Mouse (Mus musculus) forebrain, embryonic 10.5 days (tissue): Measurements from ENCODE around the gene Plekhg4. TPM values are rescaled to one million over a fixed set of nuclear protein-coding genes. Genes with fewer than 3 reads are reported as not detected.

Source experiments
- DNase-seq: peaks from one replicate; pipeline ENCODE4 v3.0.0-alpha.2; 2017; ENCODE audit warnings: low spot score; ENCODE audit errors: extremely low spot score
- H3K27ac ChIP-seq: fragments of 300-500 bp; sonication (generic); 2 replicates; pipeline ENCODE4 v1.5.1; 2016; ENCODE audit warnings: mild to moderate bottlenecking
- H3K27me3 ChIP-seq: fragments of 300-500 bp; sonication (generic); 2 replicates; pipeline ENCODE4 v1.6.1; 2016; ENCODE audit warnings: mild to moderate bottlenecking; ENCODE audit not compliant: poor library complexity, severe bottlenecking
- H3K36me3 ChIP-seq: fragments of 300-500 bp; sonication (generic); replicated peaks from 2 replicates; pipeline ENCODE4 v1.6.1; 2016; ENCODE audit warnings: mild to moderate bottlenecking, moderate library complexity
- H3K4me1 ChIP-seq: fragments of 300-500 bp; sonication (generic); 2 replicates; pipeline ENCODE4 v1.6.1; 2016
- H3K4me3 ChIP-seq: fragments of 300-500 bp; sonication (generic); 2 replicates; pipeline ENCODE4 v1.5.1; 2016; ENCODE audit warnings: mild to moderate bottlenecking, moderate library complexity
- H3K9me3 ChIP-seq: fragments of 300-500 bp; sonication (generic); 2 replicates; pipeline ENCODE4 v1.6.1; 2016; ENCODE audit warnings: mild to moderate bottlenecking, moderate library complexity
- WGBS: fragments of 180-500 bp; shearing (Covaris S2); methylation state at CpG from one replicate; pipeline ENCODE4 v1.1.7; 2016; 5-methylcytosine and 5-hydroxymethylcytosine counted together
- polyA plus RNA-seq: library from polyadenylated mRNA; unstranded; fragments of >200 nt; fragmentation: Nextera tagmentation; extraction: Ambion mirVana; gene quantifications from 2 replicates; pipeline ENCODE4 v1.2.1, GENCODE M21; 2016

Gene Plekhg4
- polyA plus RNA-seq, 1 experiment from 2014 or later: 0.64 TPM

DNA sequence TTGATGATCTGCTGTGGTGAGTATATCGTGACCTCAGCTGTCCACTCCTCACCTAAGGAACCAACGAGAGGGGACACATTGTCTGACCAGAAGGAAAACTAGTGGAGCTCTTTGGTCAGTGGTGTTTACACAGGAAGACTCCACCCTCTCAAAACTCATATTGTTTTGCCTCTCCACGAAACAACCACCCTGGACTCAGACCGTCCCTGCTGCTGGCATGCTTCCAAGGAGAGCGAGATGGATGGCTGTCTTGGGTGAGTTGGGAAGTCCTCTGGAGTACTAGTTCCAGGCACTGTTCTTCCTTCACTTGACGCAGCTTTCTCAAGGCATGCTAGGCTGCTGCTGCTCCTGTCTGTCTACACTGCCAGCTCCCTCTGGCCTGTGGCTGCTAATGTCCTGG lies 16.0 kb downstream of the Plekhg4 start:
- Histone ChIP-seq H3K27ac (no peak overlapping the region), H3K4me3 (no peak overlapping the region), H3K36me3 (no peaks in the 10 kb centered on the region), H3K27me3 (no peaks in the 10 kb centered on the region), H3K4me1 (peaks cover 9% of the 10 kb centered on the region), H3K9me3 (no peaks in the 10 kb centered on the region)
- no peak for DNase-seq
- WGBS: 89% methylated on average over 6 of the region's 6 CpGs

DNA sequence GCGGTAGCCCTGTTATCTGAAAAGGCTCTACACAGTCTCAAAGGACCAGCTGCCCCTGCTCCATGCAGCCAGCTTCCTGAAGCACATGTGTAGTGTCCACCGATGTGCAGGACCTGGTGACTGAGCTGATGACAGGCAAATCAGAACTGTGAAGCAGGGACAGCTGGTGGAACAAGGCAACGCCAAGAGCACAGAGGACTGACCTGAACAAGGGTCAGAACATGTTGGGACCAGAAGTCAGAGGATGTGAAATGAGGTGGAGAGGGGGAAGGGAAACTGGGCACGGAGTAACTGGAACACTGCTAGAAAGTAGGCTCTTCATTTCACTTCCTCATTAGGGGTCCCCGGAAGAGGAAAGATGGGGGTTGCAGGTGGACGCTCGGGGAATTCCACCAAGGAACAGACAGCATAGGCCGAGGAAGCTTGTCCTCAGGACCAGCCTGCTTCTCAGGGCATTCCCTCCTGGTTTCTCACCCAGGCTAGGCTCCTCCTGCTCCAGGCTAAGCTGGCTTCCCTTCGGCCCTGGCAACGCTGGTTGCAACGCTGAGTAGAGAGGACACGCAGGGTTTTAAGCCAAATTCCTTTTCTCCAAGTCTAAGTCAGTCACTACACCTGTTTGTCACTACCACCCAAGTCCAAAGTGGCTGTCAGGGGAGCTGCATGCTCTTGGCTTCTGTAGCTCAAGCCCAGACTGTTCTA lies 20.2 kb downstream of the Plekhg4 start:
- H3K4me1 ChIP-seq: peaks cover 5% of the 10 kb centered on the region
- no peaks in the 10 kb centered on the region for H3K9me3 ChIP-seq
- no peak overlapping the region for H3K4me3 ChIP-seq
- no peak overlapping the region for H3K27ac ChIP-seq
- H3K27me3 ChIP-seq: no peaks in the 10 kb centered on the region
- no peaks in the 10 kb centered on the region for H3K36me3 ChIP-seq
- no peak for DNase-seq
- WGBS: 91% methylated on average over 12 of the region's 12 CpGs

DNA sequence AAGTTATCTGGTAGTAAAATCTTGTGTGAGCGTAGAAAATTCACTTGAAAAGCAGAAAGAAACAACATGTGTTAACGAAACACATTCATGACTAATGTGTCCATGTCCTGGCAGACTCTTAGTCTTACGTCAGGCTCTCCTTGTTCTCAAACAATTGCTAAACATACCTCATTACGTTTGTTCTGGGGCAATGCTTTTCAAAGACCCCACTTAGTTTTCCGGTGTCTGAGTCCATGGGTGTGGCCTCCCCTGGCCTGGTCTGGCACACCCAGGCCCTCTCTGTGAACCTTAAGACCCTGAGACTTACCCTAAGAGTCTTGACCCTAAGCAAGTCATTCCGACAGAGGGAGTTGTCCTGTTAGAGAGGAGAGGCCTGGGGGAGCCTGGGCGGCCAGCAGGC lies 20.8 kb downstream of the Plekhg4 start:
- 71% methylated on average over 7 of the region's 7 CpGs for WGBS
- no peak for DNase-seq
- Histone ChIP-seq H3K27ac (no peak overlapping the region), H3K4me1 (peaks cover 5% of the 10 kb centered on the region), H3K36me3 (no peaks in the 10 kb centered on the region), H3K9me3 (no peaks in the 10 kb centered on the region), H3K4me3 (no peak overlapping the region), H3K27me3 (no peaks in the 10 kb centered on the region)

DNA sequence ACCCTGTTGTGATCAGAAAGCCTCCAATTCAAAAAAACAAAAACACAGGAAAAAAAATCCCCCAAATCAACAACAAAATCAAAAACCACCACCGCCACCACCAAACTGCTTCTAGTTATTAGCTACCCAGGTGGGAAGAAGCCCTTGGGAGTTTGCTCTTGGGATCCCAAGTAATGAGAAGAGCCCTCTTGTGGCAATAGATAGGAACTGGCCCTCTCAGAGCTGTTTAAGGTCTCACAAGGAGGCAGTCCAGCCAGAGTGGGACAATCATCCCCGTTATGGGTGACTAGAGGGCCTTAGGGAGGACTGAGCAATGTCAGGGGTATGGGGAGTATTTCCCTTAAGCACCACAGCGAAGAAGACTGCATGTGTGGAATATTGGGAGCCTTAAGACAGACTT lies 24.7 kb downstream of the Plekhg4 start:
- WGBS: 41% methylated on average over 3 of the region's 3 CpGs
- no peaks in the 10 kb centered on the region for H3K27me3 ChIP-seq
- H3K4me3 ChIP-seq: no peak overlapping the region
- H3K27ac ChIP-seq: no peak overlapping the region
- no peak for DNase-seq
- H3K4me1 ChIP-seq: peaks cover 14% of the 10 kb centered on the region
- no peaks in the 10 kb centered on the region for H3K36me3 ChIP-seq
- H3K9me3 ChIP-seq: no peaks in the 10 kb centered on the region

DNA sequence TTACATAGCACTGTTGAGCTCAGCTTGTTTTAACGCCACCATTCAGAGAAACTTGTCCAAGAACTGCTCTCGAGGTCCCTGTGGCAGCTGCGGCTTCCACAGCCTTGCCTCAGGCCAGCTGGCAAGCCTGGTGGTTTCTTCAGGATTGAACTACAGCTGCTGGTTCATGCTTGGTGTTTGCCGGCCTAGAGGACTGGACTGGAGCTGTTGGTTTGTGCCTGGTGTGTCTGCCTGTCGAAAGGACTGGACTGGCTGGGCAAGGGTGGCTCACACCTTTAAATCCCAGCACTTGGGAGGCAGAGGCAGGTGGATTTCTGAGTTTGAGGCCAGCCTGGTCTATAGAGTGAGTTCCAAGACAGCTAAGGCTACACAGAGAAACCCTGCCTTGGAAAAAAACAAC lies 26.9 kb downstream of the Plekhg4 start:
- Histone ChIP-seq H3K27me3 (no peaks in the 10 kb centered on the region), H3K36me3 (no peaks in the 10 kb centered on the region), H3K9me3 (no peaks in the 10 kb centered on the region), H3K27ac (no peak overlapping the region), H3K4me1 (peaks cover 9% of the 10 kb centered on the region), H3K4me3 (no peak overlapping the region)
- no peak for DNase-seq
- WGBS: 87% methylated on average over 5 of the region's 5 CpGs

DNA sequence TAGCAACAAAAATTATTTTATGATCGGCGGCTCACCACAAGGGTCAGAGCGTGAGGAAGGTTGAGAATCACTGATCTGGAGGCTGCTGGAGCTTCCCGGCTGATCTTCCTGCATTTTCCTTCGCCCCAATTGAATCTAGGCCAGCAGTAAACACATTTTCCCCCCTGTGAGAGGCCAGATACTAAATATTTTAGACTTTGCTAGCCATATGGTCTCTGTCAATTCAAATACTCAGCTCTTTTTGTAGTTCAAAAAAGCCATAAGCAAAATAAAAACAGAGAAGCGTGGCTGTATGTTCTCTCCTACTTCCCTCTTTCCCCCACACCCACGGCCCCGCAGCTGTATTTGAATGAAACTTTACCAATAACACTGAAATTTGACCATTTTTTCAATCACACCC lies 30.4 kb downstream of the Plekhg4 start:
- Histone ChIP-seq H3K27ac (no peak overlapping the region), H3K9me3 (no peaks in the 10 kb centered on the region), H3K36me3 (no peaks in the 10 kb centered on the region), H3K4me3 (no peak overlapping the region), H3K4me1 (peaks cover 9% of the 10 kb centered on the region), H3K27me3 (no peaks in the 10 kb centered on the region)
- no peak for DNase-seq
- 93% methylated on average over 8 of the region's 8 CpGs for WGBS

DNA sequence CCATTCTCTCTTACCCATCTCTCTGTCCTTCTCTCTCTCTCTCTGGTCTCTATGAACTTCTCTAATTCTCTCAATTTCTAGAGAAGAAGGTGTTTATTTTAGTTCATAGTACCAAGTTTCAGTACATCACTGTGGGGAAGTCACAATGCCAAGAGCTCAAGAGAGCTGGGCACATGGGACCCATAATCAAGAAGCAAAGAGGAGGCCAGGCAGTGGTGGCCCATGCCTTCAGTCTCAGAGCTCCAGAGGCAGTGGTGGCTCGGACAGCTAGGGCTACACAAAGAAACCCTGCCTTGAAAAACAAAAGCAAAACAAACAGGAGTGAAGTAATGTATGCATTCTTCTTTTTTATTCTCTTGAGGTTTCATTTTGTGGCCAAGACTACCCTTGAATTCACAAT lies 31.4 kb downstream of the Plekhg4 start:
- no peaks in the 10 kb centered on the region for H3K27me3 ChIP-seq
- no peak overlapping the region for H3K27ac ChIP-seq
- H3K36me3 ChIP-seq: no peaks in the 10 kb centered on the region
- DNase-seq: no peak
- H3K9me3 ChIP-seq: no peaks in the 10 kb centered on the region
- peaks cover 9% of the 10 kb centered on the region for H3K4me1 ChIP-seq
- H3K4me3 ChIP-seq: no peak overlapping the region
- 73% methylated on average over 1 of the region's 1 CpGs for WGBS

DNA sequence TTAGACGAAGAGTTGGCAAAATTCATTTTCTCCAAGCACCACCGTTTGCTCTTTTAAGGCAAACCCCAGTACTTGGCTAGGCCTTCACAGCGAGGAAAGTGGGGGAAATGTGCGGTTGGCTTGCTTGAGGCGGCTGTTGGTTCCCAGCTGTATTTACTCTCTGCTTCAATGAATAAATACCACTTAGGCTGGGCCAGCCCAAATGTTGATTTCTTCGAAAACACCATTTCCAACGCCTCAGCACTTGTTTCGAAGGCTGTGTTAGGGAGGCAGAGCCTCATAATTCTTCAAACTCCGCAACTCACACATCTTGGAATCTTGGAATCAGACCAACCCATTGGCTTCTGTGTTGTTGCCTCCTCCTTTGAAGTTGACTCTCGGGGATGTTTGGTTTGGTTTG lies 33.3 kb downstream of the Plekhg4 start:
- WGBS: 87% methylated on average over 10 of the region's 10 CpGs
- no peak for DNase-seq
- H3K27ac ChIP-seq: no peak overlapping the region
- no peaks in the 10 kb centered on the region for H3K36me3 ChIP-seq
- no peak overlapping the region for H3K4me3 ChIP-seq
- peaks cover 3% of the 10 kb centered on the region for H3K4me1 ChIP-seq
- no peaks in the 10 kb centered on the region for H3K27me3 ChIP-seq
- H3K9me3 ChIP-seq: no peaks in the 10 kb centered on the region

DNA sequence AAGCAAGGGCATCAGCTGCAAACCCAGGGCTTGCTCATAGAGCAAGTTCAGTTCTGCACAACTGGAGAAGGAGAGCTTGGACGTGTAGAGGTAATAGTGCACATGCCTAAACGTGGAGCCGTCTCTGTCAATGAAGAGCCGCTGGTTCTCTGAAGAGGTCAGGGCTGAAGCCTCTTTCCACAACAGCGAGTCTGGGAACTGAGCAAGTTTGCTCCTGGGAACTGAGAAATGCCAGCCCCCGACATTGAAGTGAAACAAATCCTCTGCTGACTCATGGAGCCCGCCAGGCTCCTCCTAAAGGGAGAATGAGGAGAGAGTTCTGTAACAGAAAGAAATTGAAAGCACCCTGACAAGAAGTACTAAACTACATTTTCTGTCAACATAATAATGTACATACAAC lies 35.3 kb downstream of the Plekhg4 start:
- Histone ChIP-seq H3K36me3 (no peaks in the 10 kb centered on the region), H3K4me1 (peaks cover 4% of the 10 kb centered on the region), H3K27me3 (peaks cover 16% of the 10 kb centered on the region), H3K27ac (no peak overlapping the region), H3K4me3 (no peak overlapping the region), H3K9me3 (no peaks in the 10 kb centered on the region)
- no peak for DNase-seq
- 68% methylated on average over 7 of the region's 7 CpGs for WGBS

DNA sequence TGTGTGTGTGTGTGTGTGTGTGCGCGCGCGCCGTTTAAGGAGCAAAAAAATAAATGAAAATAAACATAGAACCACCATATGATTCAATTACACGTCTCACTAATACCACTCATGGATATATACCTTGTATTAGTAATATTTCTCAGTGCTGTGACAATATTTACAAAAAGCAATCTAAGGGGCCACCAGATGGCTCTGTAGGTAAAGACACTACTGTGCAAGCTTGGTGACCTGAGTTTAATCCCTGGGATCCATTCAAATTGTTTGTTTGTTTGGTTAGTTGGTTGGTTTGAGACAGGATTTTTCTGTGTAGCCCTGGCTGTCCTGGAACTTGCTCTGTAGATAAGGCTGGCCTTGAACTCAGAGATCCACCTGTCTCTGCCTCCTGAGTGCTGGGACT lies 36.9 kb downstream of the Plekhg4 start:
- WGBS: 94% methylated on average over 6 of the region's 6 CpGs
- Histone ChIP-seq H3K36me3 (no peaks in the 10 kb centered on the region), H3K4me3 (no peak overlapping the region), H3K27me3 (peaks cover 32% of the 10 kb centered on the region), H3K27ac (no peak overlapping the region), H3K9me3 (no peaks in the 10 kb centered on the region), H3K4me1 (peaks cover 10% of the 10 kb centered on the region)
- no peak for DNase-seq

DNA sequence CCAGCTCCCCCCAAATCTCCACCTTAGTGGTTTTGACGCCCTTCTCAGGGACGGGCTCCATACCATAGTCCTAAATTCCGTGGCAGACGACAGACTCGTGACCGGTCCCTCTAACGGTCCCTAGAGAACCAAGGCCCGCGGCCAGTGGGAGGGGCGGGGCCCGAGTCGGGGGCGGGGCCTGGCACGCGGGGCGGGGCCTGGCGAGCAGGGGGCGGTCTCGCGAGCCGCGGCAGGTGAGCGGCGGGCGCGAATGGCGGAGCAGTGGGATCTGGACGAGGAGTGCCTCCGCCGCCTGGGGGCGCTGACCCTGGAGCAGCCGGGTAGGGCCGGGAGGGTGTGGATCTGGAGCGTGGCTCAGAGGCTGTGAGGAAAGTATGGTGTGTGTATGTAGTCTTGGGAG lies 40.3 kb downstream of the Plekhg4 start, which contains the start of the genes Kctd19 and Lrrc36:
Gene Kctd19 (minus strand): TSS at position 112 of the 400 bp plus-strand sequence.
Gene Lrrc36 (plus strand): TSS at position 181 of the 400 bp plus-strand sequence.
- DNase-seq: peak; percentile 68
- H3K4me1 ChIP-seq: peaks cover 10% of the 10 kb centered on the region
- H3K27ac ChIP-seq: no peak within 1 kb of the TSS
- H3K27me3 ChIP-seq: peaks cover 40% of the 10 kb centered on the region
- no peaks in the 10 kb centered on the region for H3K9me3 ChIP-seq
- peak within 1 kb of the TSS; percentile 51 for H3K4me3 ChIP-seq
- H3K36me3 ChIP-seq: no peaks in the 10 kb centered on the region
- 1% methylated on average over 33 of the region's 34 CpGs for WGBS

DNA sequence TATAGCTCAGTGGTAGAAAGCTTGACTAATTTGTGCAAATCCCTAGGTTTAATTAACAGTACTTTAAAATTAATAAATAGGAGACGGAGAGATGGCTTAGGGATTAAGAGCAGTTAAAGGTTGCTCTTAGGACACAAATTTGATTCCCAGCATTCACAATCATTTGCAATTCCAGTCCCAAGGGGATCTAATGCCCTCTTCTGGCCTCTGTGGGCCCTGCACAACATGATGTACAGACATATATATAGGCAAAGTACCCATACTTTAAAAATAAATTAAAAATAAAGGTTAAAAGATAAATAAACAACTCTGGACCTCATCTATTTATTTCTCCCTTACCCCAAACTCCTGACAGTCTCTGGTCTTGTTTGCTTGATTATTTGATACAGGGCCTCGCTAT lies 45.9 kb downstream of the Plekhg4 start:
- H3K27me3 ChIP-seq: peaks cover 18% of the 10 kb centered on the region
- H3K36me3 ChIP-seq: no peaks in the 10 kb centered on the region
- H3K9me3 ChIP-seq: no peaks in the 10 kb centered on the region
- 80% methylated on average over 2 of the region's 2 CpGs for WGBS
- no peak for DNase-seq
- H3K4me1 ChIP-seq: no peaks in the 10 kb centered on the region
- H3K4me3 ChIP-seq: no peak overlapping the region
- H3K27ac ChIP-seq: no peak overlapping the region

DNA sequence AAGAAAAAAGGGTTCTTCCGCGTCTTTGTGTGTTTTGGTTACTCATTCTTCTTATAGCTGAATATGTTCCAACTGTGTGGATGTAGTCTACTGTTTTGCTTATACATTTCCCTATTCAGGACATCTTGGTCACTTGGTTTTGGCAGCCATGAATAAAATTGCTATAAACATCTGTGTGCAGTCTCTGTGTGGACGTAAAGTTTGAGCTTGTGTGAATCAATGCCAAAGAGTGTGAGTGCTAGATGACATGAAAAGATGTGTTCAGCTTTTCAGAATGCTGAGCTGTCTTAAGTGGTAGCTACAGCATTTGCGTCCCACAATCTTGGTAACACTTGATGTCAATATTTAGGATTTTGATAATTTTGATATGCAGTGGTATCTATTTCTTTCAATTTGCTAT lies 46.7 kb downstream of the Plekhg4 start:
- H3K4me1 ChIP-seq: no peaks in the 10 kb centered on the region
- whole genome bisulfite sequencing: 95% methylated on average over 4 of the region's 4 CpGs
- no peaks in the 10 kb centered on the region for H3K36me3 ChIP-seq
- no peak overlapping the region for H3K4me3 ChIP-seq
- no peak for DNase-seq
- H3K9me3 ChIP-seq: no peaks in the 10 kb centered on the region
- peaks cover 10% of the 10 kb centered on the region for H3K27me3 ChIP-seq
- H3K27ac ChIP-seq: no peak overlapping the region

DNA sequence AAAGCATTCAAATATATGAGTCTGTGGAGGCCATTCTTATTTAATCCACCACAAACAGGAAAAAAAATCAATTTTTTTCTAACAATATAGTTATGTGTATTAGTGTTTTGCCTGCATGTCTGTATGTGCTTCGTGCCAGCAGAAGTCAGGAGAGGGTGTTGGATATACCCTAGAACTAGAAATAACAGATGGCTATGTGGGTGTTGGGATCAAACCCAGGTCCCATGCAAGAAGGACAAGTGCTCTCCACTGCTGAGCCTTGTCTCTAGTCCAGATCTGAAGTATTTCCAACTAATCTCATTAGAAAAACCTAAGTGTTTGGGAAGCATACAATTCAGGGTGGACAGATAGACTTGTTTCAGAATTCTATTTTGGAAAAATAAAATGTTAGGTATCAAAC lies 48.9 kb downstream of the Plekhg4 start:
- 73% methylated on average over 1 of the region's 1 CpGs for WGBS
- H3K9me3 ChIP-seq: no peaks in the 10 kb centered on the region
- H3K4me3 ChIP-seq: no peak overlapping the region
- H3K27me3 ChIP-seq: no peaks in the 10 kb centered on the region
- no peaks in the 10 kb centered on the region for H3K36me3 ChIP-seq
- no peaks in the 10 kb centered on the region for H3K4me1 ChIP-seq
- no peak for DNase-seq
- H3K27ac ChIP-seq: no peak overlapping the region
